Mouse (Mus musculus): ENCODE measurements around the gene Arhgap28. TPM values are rescaled to one million over a fixed set of nuclear protein-coding genes. Genes with fewer than 3 reads are reported as not detected.
A peak's percentile ranks its signal among the peaks of the same experiment; 100 is the strongest.

The Arhgap28 gene
- total RNA-seq, 4 experiments from 2014 or later: 0.34 to 0.73 (median 0.61) TPM

DNA sequence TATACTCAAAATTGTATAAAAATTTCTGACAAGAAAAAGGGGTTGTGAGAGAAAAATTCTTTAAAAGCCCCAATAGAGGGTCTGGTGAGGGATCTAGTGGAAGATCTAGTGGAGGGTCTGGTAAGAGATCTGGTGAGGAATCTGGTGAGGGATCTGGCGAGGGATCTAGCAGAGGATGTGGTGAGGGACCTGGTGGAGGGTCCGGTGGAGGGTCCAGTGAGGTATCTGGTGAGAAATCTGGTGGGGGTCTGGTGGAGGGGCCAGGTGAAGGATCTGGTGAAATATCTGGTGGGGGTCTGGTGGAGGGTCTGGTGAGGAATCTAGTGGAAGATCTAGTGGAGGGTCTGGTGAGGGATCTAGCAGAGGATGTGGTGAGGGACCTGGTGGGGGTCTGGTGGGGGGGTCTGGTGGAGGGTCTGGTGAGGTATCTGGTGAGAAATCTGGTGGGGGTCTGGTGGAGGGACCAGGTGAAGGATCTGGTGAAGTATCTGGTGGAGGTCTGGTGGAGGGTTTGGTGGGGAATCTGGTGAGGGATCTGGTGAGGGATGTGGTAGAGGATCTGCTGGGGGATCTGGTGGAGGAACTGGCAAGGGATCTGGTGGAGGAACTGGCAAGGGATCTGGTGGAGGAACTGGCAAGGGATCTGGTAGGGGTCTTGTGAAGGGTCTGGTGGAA, 10.4 kb downstream of the Arhgap28 start:
- DNase-seq (ENCODE audit: low spot score in 2 of 2): no peak

DNA sequence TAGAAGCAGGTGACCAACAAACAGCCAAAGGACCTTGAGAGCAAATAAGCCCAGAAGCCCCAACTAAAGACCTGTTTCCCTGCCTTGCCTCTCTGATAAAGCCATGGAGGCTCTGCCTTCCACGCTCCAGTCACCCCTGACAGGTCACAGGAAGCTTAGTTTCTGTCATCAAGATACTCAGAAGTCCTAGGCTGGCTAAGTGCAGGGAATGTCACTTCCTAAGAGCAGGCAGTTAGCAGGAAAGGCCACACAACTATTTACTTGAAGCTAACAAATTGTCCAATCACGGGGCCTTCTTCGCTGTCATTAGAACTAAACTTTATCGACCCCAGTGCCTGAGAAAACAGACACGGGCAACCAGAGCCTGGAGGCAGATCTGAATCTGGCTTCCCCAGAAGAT, 14.2 kb downstream of the Arhgap28 start:
- DNase-seq (ENCODE audit: low spot score in 2 of 2): no peak

DNA sequence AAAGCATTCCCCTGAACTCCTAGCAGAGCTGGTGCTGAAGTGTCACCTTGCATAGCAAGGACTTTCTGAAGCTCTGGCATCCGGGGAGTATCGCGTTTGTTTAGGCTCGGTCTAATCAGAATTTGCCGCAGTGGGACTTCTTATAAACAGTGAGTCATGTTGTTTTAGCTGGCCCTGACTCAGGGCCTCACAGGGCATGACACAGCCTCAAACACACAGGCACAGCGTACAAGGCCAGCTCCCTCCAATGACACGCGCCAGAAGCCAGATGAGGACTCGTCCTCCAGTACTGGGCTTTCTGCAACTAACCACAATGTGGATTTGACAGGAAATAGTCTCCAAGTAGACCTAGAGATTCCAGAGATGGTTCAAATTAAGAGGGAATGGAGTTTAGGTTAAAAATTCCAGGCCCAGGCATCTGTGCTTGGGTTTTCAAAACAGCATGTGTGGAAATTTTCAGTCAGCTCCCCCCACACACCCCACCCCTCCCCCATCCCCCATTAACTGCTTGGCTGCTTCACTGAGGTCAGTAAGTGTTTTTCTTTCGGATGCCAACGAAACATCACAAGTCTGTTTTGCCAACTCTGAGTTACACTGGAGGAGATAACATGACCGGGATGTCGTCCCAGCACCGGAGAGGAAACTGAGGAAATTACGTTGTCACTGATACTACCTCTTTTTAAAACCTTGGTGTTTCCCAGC, 14.8 kb downstream of the Arhgap28 start:
- no peak for DNase-seq (ENCODE audit: low spot score in 2 of 2)

DNA sequence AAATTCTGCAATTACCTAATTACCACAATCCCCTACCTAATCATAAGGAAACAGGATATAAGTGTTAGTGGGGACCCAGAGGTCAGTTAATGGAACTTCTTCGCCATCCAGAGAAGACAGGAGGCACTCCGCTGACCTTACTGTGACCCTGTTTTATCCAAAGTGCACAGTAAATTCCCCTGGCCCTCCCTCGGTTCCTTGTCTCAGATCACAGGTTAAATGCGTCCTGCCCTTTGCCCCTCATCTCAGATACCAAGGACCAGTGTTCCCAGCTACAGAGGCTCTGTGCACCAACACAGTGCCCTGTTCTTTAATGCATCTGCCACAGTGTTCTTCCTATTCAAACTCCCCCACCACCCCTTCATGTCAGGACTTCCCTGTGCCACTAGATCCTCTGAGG, 18.4 kb downstream of the Arhgap28 start:
- DNase-seq (ENCODE audit: low spot score in 2 of 2): no peak

DNA sequence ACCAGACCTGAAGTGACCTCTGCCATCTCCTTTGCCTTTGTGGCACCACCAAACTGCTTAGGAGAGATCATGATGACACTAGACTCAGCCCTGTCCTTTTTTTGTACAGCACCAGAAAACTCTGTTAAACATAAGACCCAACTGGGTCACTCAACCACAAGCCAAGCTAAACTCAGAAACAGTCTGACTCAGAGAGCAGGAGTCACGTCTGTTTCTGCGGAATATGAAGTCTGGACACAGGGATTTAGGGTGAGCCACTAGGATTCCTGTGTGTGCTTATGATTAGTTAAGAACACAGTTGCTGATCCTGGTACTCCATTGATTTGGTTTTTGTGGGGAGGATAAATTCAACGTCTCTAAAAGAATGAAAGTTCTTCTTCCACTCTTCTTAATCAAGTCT, 23.3 kb downstream of the Arhgap28 start:
- no peak for DNase-seq (ENCODE audit: low spot score in 2 of 2)

DNA sequence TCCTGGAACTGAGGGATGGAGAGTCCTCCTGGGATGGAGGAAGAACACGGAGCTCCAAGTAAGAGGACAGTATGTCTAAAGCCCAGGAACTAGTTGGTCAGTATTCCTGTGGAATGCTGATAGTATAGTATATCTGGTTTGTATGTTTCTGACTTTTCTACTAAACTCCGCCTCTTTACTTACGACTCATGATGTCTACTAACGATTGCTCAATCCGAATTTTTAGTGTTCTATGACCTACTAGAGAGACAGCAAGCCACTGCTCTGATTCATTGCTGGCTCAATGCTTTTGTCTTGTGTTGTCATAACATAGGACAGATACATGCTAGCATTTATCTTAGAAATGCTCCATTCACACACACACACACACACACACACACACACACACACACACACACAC, 24.7 kb downstream of the Arhgap28 start:
- DNase-seq (ENCODE audit: low spot score in 2 of 2): no peak

GRCm38 (mm10) chr17:67978786-67979185, 25.1 kb downstream of the Arhgap28 start:
- no peak for DNase-seq (ENCODE audit: low spot score in 2 of 2)

DNA sequence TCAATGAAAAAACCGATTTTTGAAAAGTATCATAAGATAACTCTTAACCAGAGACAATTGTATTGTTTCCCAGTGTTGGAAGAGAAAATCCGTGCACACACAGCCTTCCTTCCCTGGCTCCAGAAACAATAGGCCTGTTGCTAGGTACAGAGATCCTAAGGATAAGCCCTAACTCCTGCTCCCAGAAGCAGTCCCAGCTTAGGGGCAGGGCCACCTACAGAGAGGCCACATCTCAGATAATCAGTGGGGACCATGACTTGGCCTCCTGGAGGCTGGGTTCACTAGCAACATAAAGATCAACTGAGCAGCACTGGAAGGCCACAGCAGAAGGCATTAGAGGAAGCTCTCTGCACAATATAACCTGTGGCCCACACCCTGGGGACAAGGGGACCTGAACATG, 27.5 kb downstream of the Arhgap28 start:
- DNase-seq (ENCODE audit: low spot score in 2 of 2): no peak

DNA sequence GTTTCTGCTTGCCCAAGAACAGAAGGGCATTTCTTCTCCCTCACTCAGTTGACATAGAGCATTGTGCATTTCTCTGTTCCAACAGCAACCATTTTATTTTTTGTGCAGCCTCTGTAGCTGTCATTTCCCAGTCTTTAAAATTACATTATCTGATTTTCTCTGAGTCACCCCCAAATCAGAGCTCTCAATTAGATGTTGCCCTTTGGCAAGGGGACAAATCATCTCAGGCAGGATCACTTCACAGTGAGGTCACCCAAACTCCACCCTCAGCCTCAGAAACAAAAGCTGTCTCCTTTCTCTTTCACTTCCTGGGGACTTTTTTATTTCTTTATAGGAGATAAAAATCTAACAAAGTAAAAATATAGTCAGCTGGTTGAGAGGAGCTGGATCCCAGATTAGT, 27.9 kb downstream of the Arhgap28 start:
- DNase-seq (ENCODE audit: low spot score in 2 of 2): no peak

DNA sequence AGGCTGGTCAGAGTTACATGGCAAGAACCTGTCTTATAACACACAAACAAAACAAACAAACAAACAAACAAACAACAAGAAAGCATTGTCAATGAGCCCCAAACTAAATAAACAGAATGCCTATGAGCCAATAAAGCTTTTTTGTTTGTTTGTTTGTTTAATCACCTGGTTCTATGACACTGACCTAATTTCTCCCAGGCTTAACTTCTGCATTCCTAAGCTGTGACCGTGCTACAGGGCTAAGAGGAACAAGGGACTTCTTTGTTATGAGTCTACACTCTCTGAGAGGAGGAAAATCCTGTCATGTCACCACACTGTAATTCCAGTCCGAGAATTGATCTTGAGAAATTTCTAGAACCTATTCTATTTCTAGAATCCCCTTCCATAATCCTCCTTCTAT, 29.2 kb downstream of the Arhgap28 start:
- no peak for DNase-seq (ENCODE audit: low spot score in 2 of 2)

DNA sequence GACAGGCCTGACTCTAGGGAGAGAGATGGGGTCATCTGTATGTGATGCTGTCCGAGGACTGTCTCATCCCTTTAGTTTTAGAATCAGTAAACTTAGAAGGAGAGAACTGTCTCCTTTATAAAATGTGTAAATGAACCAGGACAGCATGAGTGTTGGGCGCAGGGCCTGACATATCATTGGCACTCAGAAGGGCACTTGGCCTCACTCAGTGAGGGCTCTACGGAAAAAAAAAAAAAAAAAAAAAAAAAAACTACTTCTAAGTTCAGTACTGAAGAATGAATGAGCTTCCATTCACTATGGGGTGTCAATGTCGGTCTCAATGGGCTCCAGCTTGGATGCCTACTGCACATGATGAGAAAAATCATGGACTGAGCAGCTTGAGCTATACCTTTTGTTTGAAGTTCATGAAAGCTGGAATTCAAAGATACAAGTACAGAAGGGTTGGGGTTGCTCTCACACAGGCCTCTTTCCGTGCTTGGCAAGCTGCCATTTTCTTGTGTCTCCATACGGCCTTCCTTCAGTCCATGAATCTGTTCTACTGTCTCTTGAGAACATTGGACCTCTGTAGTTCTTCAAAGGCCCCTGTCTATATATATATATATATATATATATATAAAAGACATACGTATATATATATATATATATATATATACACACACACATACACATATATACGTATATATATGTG, 36.9 kb downstream of the Arhgap28 start:
- no peak for DNase-seq (ENCODE audit: low spot score in 2 of 2)

- no peak for DNase-seq (ENCODE audit: low spot score in 2 of 2)
Measured at GRCm38 (mm10) chr17:67962858-67963257, 41.1 kb downstream of the Arhgap28 start.

GRCm38 (mm10) chr17:67962020-67962419, 41.9 kb downstream of the Arhgap28 start:
- DNase-seq (ENCODE audit: low spot score in 2 of 2): peak in 1 of 2 experiments; percentile 6

GRCm38 (mm10) chr17:67958909-67959308, 45.0 kb downstream of the Arhgap28 start:
- no peak for DNase-seq (ENCODE audit: low spot score in 2 of 2)

DNA sequence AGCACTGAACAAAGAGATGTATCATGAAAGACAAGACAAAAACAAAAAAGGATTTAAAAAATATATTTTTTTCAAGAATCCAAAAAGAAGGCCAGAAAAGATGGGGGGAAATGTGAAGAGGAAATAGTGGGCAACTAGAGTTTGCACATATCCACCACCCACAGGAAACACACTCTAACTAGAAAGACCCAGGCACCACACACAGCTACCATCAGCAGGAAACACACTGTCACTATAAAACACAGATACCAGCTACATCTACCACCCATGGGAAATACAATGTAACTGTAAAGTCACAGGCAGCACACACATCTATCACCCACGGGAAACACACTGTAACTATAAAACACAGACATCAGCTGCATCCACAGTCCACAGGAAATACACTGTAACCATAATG, 46.3 kb downstream of the Arhgap28 start:
- no peak for DNase-seq (ENCODE audit: low spot score in 2 of 2)

DNA sequence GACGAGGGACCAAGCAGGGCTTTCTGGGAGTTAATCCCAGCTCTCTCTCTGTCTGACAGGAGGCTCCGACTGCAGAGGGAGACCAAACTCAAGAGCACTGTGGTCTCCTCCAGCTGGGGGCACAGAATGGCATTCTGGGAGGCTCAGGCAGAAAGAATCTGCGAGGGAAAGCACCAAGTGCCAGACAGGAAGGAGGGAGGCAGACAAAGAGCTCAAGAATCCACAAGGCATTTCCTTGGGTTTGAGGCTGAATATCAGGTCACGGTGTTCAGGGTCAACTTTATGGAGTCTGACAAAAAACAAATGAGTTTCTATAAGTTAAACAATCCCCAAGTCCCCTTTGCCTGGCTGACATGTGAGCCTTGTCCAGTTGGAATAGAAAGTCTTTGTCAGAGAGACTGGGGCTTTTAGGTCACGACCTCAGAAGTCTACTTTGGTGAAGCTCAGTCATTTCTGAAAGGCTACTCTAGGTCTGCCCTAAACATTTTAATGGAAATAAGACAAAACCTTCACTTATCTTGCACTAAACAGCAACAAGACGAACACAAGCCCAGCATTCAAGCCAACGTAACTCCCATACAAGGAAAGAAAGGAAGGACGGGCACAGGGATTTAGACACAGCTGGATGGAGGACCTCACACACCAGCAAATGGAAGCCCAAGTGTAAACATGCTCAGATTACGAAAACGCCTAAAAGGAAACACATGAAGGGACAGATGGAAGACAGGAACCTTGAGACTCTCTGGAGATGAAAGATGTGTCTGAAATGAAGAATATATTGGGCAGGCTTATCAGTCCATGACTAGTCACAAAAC, 47.8 kb downstream of the Arhgap28 start:
- DNase-seq (ENCODE audit: low spot score in 2 of 2): no peak

- DNase-seq (ENCODE audit: low spot score in 2 of 2): no peak
Measured at GRCm38 (mm10) chr17:67954961-67955360, 49.0 kb downstream of the Arhgap28 start.

DNA sequence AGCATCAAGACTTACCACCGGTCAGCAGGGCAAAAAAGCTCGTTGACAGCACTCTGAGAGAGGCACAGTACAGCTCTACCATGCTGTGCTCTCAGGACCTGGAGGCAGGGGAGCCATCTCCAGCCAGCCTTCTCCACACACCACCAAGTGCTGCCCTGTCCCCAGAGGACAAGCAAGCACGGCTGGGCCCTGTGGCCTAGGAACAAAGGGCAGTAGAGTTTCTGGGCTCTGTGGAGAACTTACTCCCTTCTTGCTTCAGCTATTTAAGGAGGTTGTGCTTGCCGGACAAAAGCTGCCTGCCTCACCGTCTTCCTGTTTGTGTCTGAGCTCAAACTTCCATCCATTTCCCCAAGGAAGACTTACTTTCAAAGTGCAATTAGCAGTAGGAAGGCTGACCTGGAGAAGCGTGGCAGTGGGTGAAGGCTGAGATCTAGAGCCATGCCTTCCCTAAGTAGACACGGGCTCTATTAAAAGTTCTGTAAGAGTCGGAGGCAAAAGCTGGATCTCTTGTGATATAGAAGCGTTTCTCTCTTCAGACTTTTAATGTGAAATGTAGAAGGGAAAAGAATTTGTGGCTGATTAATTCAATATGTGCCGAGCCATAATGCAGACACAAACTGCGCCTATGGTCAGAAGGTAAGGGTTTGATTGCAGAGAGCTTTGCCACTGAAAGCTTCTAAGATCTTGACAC, 53.3 kb downstream of the Arhgap28 start:
- no peak for DNase-seq (ENCODE audit: low spot score in 2 of 2)

DNA sequence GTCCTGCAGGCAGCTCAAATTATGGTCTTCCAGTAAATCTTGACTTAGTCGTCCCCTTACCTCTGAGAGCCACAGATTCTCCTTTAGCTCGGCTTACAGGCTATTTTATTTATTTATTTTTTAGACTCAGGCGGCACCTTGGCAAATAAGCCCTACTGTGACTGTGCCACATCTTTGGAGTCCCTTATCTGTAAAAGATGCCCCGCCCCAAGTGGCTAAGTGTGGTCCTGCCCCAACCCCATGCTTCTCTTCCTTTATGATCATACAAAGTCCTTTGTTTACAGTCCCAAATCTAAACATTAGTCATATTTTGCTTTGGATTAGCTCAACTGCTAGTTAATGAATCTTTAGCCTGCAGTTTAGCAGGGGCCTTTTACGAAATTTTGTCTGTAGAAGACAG, 55.3 kb downstream of the Arhgap28 start:
- no peak for DNase-seq (ENCODE audit: low spot score in 2 of 2)

GRCm38 (mm10) chr17:67945453-67945852, 58.5 kb downstream of the Arhgap28 start:
- DNase-seq (ENCODE audit: low spot score in 2 of 2): no peak

- no peak for DNase-seq (ENCODE audit: low spot score in 2 of 2)
Measured at GRCm38 (mm10) chr17:67944256-67944655, 59.7 kb downstream of the Arhgap28 start.
